Mouse (Mus musculus): ENCODE results near the gene Ptk6. TPM values are rescaled to one million over a fixed set of nuclear protein-coding genes. Genes with fewer than 3 reads are reported as not detected.
A peak's percentile ranks its signal among the peaks of the same experiment; 100 is the strongest.

The Ptk6 gene
- total and polyA plus RNA-seq, 2 experiments from 2014 or later = not detected

DNA sequence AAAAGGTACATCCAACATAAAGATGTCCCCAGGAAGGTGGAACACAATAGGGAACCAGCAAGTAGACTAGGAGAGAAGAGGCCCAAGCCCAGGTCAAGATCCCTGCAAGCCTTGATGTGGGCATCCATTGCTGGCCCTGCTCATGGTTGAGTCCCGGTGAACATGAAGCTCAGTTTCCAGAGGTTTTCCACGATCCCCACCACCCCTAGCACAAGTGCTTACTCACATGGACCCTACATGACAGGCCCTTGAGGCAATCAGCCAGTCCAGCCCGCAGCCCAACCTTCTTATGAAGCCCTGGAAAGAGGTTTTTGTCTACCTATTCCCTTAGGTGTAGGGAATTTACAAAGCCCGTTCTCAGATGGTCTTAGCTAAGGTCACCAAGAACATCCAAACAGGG is 45.4 kb downstream of the Ptk6 start:
- Histone ChIP-seq H3K4me3 (ENCODE audit: low read depth, low read length) (peak overlapping the region; percentile 51), H3K27me3 (ENCODE audit: insufficient read depth, low read length) (no peaks in the 10 kb centered on the region), H3K4me2 (ENCODE audit: low read depth) (peak overlapping the region; percentile 81), H3K27ac (ENCODE audit: low read depth, low read length) (peak overlapping the region; percentile 83), H3K9ac (peak overlapping the region; percentile 76), H3K9me3 (ENCODE audit: low read length) (no peaks in the 10 kb centered on the region), H3K36me3 (ENCODE audit: insufficient read depth) (peaks cover 7% of the 10 kb centered on the region), H3K4me1 (ENCODE audit: insufficient read depth) (peaks cover 48% of the 10 kb centered on the region)
- 80% methylated on average over 4 of the region's 4 CpGs for WGBS
- TF ChIP-seq CTCF (IDR thresholded peaks at IDR 0.05; ENCODE audit: low read depth) = no peak
- ATAC-seq (no peak), DNase-seq (no peak)

- ATAC-seq (peak; percentile 80), DNase-seq (peak; percentile 87)
- H3K27me3 ChIP-seq (ENCODE audit: insufficient read depth, low read length) = no peaks in the 10 kb centered on the region
- WGBS = 3% methylated on average over 55 of the region's 55 CpGs
- H3K9me3 ChIP-seq (ENCODE audit: low read length) = no peaks in the 10 kb centered on the region
- peaks cover 7% of the 10 kb centered on the region for H3K36me3 ChIP-seq (ENCODE audit: insufficient read depth)
- peak within 1 kb of the TSS; percentile 76 for H3K9ac ChIP-seq
- peaks cover 48% of the 10 kb centered on the region for H3K4me1 ChIP-seq (ENCODE audit: insufficient read depth)
- TF ChIP-seq CTCF (IDR thresholded peaks at IDR 0.05; ENCODE audit: low read depth) = peak; percentile 76
- H3K4me3 ChIP-seq (ENCODE audit: low read depth, low read length) = peak within 1 kb of the TSS; percentile 51
- peak within 1 kb of the TSS; percentile 83 for H3K27ac ChIP-seq (ENCODE audit: low read depth, low read length)
- H3K4me2 ChIP-seq (ENCODE audit: low read depth) = peak within 1 kb of the TSS; percentile 81
Observed at GRCm38 (mm10) chr2:181156248-181157121, 46.1 kb downstream of the Ptk6 start, which contains the start of gene Eef1a2. Eef1a2 (minus strand) TSS chr2:181157014.

- ATAC-seq (no peak), DNase-seq (no peak)
- peak overlapping the region; percentile 51 for H3K4me3 ChIP-seq (ENCODE audit: low read depth, low read length)
- H3K27ac ChIP-seq (ENCODE audit: low read depth, low read length) = peak overlapping the region; percentile 83
- peak overlapping the region; percentile 76 for H3K9ac ChIP-seq
- H3K36me3 ChIP-seq (ENCODE audit: insufficient read depth) = peaks cover 7% of the 10 kb centered on the region
- 62% methylated on average over 4 of the region's 4 CpGs for WGBS
- H3K4me1 ChIP-seq (ENCODE audit: insufficient read depth) = peaks cover 48% of the 10 kb centered on the region
- H3K27me3 ChIP-seq (ENCODE audit: insufficient read depth, low read length) = no peaks in the 10 kb centered on the region
- no peaks in the 10 kb centered on the region for H3K9me3 ChIP-seq (ENCODE audit: low read length)
- no peak for TF ChIP-seq CTCF (IDR thresholded peaks at IDR 0.05; ENCODE audit: low read depth)
- peak overlapping the region; percentile 81 for H3K4me2 ChIP-seq (ENCODE audit: low read depth)
Observed at GRCm38 (mm10) chr2:181155801-181156200, 46.8 kb downstream of the Ptk6 start.

GRCm38 (mm10) chr2:181154831-181155415 is 47.7 kb downstream of the Ptk6 start:
- peaks cover 43% of the 10 kb centered on the region for H3K4me1 ChIP-seq (ENCODE audit: insufficient read depth)
- no peak for ATAC-seq
- WGBS = 84% methylated on average over 8 of the region's 8 CpGs
- no peak overlapping the region for H3K4me3 ChIP-seq (ENCODE audit: low read depth, low read length)
- peaks cover 15% of the 10 kb centered on the region for H3K36me3 ChIP-seq (ENCODE audit: insufficient read depth)
- peak overlapping the region; percentile 81 for H3K4me2 ChIP-seq (ENCODE audit: low read depth)
- no peak for TF ChIP-seq CTCF (IDR thresholded peaks at IDR 0.05; ENCODE audit: low read depth)
- no peak overlapping the region for H3K27ac ChIP-seq (ENCODE audit: low read depth, low read length)
- H3K27me3 ChIP-seq (ENCODE audit: insufficient read depth, low read length) = no peaks in the 10 kb centered on the region
- no peaks in the 10 kb centered on the region for H3K9me3 ChIP-seq (ENCODE audit: low read length)
- 0 out of 2 replicates have a peak overlapping the region, but pooled peaks have one; percentile 22 for H3K9ac ChIP-seq
- no peak for DNase-seq

- no peak overlapping the region for H3K27ac ChIP-seq (ENCODE audit: low read depth, low read length)
- H3K36me3 ChIP-seq (ENCODE audit: insufficient read depth) = peaks cover 18% of the 10 kb centered on the region
- H3K4me2 ChIP-seq (ENCODE audit: low read depth) = peak overlapping the region; percentile 81
- no peaks in the 10 kb centered on the region for H3K9me3 ChIP-seq (ENCODE audit: low read length)
- 85% methylated on average over 3 of the region's 3 CpGs for WGBS
- H3K27me3 ChIP-seq (ENCODE audit: insufficient read depth, low read length) = no peaks in the 10 kb centered on the region
- ATAC-seq (no peak), DNase-seq (no peak)
- TF ChIP-seq CTCF (IDR thresholded peaks at IDR 0.05; ENCODE audit: low read depth) = no peak
- H3K4me3 ChIP-seq (ENCODE audit: low read depth, low read length) = no peak overlapping the region
- H3K9ac ChIP-seq = 0 out of 2 replicates have a peak overlapping the region, but pooled peaks have one; percentile 22
- peaks cover 37% of the 10 kb centered on the region for H3K4me1 ChIP-seq (ENCODE audit: insufficient read depth)
Observed at GRCm38 (mm10) chr2:181154361-181154760, 48.2 kb downstream of the Ptk6 start.

DNA sequence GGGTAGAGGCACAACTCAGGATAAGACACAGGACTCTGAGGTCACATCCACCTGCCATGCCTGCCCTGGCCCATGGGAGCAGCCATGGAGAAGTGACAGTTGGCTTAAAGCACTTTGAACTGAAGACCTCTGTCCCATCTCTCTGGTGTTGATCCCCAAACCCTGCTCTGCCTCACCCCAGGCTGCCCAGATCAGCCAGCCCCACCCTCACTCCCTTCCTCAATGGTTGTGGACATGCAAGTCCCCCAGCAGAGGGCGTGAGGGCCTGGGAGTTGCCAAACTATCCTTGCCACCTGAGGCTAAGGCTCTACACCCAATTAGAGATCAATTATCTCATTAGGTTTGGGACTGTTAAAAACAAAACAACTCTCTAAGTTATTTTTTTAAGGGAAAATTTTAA is 48.8 kb downstream of the Ptk6 start:
- H3K36me3 ChIP-seq (ENCODE audit: insufficient read depth) = peaks cover 18% of the 10 kb centered on the region
- H3K4me1 ChIP-seq (ENCODE audit: insufficient read depth) = peaks cover 32% of the 10 kb centered on the region
- no peak overlapping the region for H3K4me3 ChIP-seq (ENCODE audit: low read depth, low read length)
- H3K4me2 ChIP-seq (ENCODE audit: low read depth) = no peak overlapping the region
- no peaks in the 10 kb centered on the region for H3K27me3 ChIP-seq (ENCODE audit: insufficient read depth, low read length)
- ATAC-seq = no peak
- WGBS = 0% methylated on average over 1 of the region's 1 CpGs
- peak; percentile 62 for TF ChIP-seq CTCF (IDR thresholded peaks at IDR 0.05; ENCODE audit: low read depth)
- no peak for DNase-seq
- H3K27ac ChIP-seq (ENCODE audit: low read depth, low read length) = no peak overlapping the region
- no peak overlapping the region for H3K9ac ChIP-seq
- no peaks in the 10 kb centered on the region for H3K9me3 ChIP-seq (ENCODE audit: low read length)

- DNase-seq (no peak), ATAC-seq (no peak)
- Histone ChIP-seq H3K4me3 (ENCODE audit: low read depth, low read length) (no peak overlapping the region), H3K4me1 (ENCODE audit: insufficient read depth) (peaks cover 25% of the 10 kb centered on the region), H3K9me3 (ENCODE audit: low read length) (no peaks in the 10 kb centered on the region), H3K9ac (no peak overlapping the region), H3K4me2 (ENCODE audit: low read depth) (no peak overlapping the region), H3K36me3 (ENCODE audit: insufficient read depth) (peaks cover 25% of the 10 kb centered on the region), H3K27ac (ENCODE audit: low read depth, low read length) (no peak overlapping the region), H3K27me3 (ENCODE audit: insufficient read depth, low read length) (no peaks in the 10 kb centered on the region)
- no peak for TF ChIP-seq CTCF (IDR thresholded peaks at IDR 0.05; ENCODE audit: low read depth)
- 93% methylated on average over 1 of the region's 1 CpGs for WGBS
Observed at GRCm38 (mm10) chr2:181153131-181153530, 49.5 kb downstream of the Ptk6 start.
